Mouse (Mus musculus) forebrain, embryonic 12.5 days (tissue): ENCODE results near the gene Pagr1a. TPM values are rescaled to one million over a fixed set of nuclear protein-coding genes. Genes with fewer than 3 reads are reported as not detected.
A peak's percentile ranks its signal among the peaks of the same experiment; 100 is the strongest.

ENCODE experiments used
- ATAC-seq: fragments of 200-750 bp; cut with Nextera tagmentation; 2 replicates; pipeline ENCODE4 v1.8.0; 2017; ENCODE audit warnings: moderate TSS enrichment; ENCODE audit not compliant: low FRiP score
- H3K27ac ChIP-seq: fragments of 300-500 bp; sonication (generic); 2 replicates; pipeline ENCODE4 v1.5.1; 2016; ENCODE audit warnings: mild to moderate bottlenecking
- H3K27me3 ChIP-seq: fragments of 300-500 bp; sonication (generic); 2 replicates; pipeline ENCODE4 v1.6.1; 2016; ENCODE audit warnings: mild to moderate bottlenecking
- H3K36me3 ChIP-seq: fragments of 300-500 bp; sonication (generic); replicated peaks from 2 replicates; pipeline ENCODE4 v1.6.1; 2016; ENCODE audit warnings: mild to moderate bottlenecking
- H3K4me1 ChIP-seq: fragments of 300-500 bp; sonication (generic); 2 replicates; pipeline ENCODE4 v1.6.1; 2016
- H3K4me2 ChIP-seq: fragments of 300-500 bp; sonication (generic); 2 replicates; pipeline ENCODE4 v1.6.1; 2016; ENCODE audit warnings: mild to moderate bottlenecking, moderate library complexity
- H3K4me3 ChIP-seq: fragments of 300-500 bp; sonication (generic); replicated peaks from 2 replicates; pipeline ENCODE4 v1.5.1; 2016; ENCODE audit warnings: mild to moderate bottlenecking
- H3K9ac ChIP-seq: fragments of 300-500 bp; sonication (generic); 2 replicates; pipeline ENCODE4 v1.6.1; 2016; ENCODE audit warnings: mild to moderate bottlenecking
- H3K9me3 ChIP-seq: fragments of 300-500 bp; sonication (generic); 2 replicates; pipeline ENCODE4 v1.6.1; 2016
- WGBS: fragments of 180-500 bp; shearing (Covaris S2); methylation state at CpG from one replicate; pipeline ENCODE4 v1.1.7; 2016; 5-methylcytosine and 5-hydroxymethylcytosine counted together
- polyA plus RNA-seq: library from polyadenylated mRNA; unstranded; fragments of >200 nt; fragmentation: Nextera tagmentation; extraction: Ambion mirVana; gene quantifications from 2 replicates; pipeline ENCODE4 v1.2.1, GENCODE M21; 2016

The Pagr1a gene
- polyA plus RNA-seq, result 51.4 and 66.8 TPM in 2 replicates

GRCm38 (mm10) chr7:127016971-127017949 is at the start of gene Pagr1a:
Gene Pagr1a (minus strand): TSS chr7:127017352.
- Histone ChIP-seq H3K27me3 (no peaks in the 10 kb centered on the region), H3K36me3 (peaks cover 43% of the 10 kb centered on the region), H3K27ac (peak within 1 kb of the TSS; percentile 96), H3K9me3 (no peaks in the 10 kb centered on the region), H3K4me2 (peak within 1 kb of the TSS; percentile 92), H3K9ac (peak within 1 kb of the TSS; percentile 94), H3K4me1 (peaks cover 71% of the 10 kb centered on the region), H3K4me3 (peak within 1 kb of the TSS; percentile 64)
- WGBS, result 3% methylated on average over 39 of the region's 39 CpGs
- peak; percentile 84 for ATAC-seq

- Histone ChIP-seq H3K4me3 (no peak overlapping the region), H3K4me1 (no peaks in the 10 kb centered on the region), H3K27ac (no peak overlapping the region), H3K27me3 (no peaks in the 10 kb centered on the region), H3K9me3 (no peaks in the 10 kb centered on the region), H3K36me3 (no peaks in the 10 kb centered on the region), H3K4me2 (no peak overlapping the region), H3K9ac (no peak overlapping the region)
- no peak for ATAC-seq
- 77% methylated on average over 4 of the region's 4 CpGs for WGBS
Measured at GRCm38 (mm10) chr7:127066317-127066716, 49.2 kb upstream of the Pagr1a start.

GRCm38 (mm10) chr7:127065538-127065937 is 48.4 kb upstream of the Pagr1a start:
- Histone ChIP-seq H3K27ac (no peak overlapping the region), H3K27me3 (no peaks in the 10 kb centered on the region), H3K9me3 (no peaks in the 10 kb centered on the region), H3K4me1 (no peaks in the 10 kb centered on the region), H3K36me3 (no peaks in the 10 kb centered on the region), H3K4me2 (no peak overlapping the region), H3K9ac (no peak overlapping the region), H3K4me3 (no peak overlapping the region)
- ATAC-seq, result no peak
- 89% methylated on average over 6 of the region's 6 CpGs for WGBS

GRCm38 (mm10) chr7:127055026-127055585 is 38.0 kb upstream of the Pagr1a start:
- no peaks in the 10 kb centered on the region for H3K9me3 ChIP-seq
- H3K4me1 ChIP-seq, result no peaks in the 10 kb centered on the region
- H3K27me3 ChIP-seq, result no peaks in the 10 kb centered on the region
- H3K4me3 ChIP-seq, result no peak overlapping the region
- H3K4me2 ChIP-seq, result no peak overlapping the region
- H3K9ac ChIP-seq, result no peak overlapping the region
- no peak overlapping the region for H3K27ac ChIP-seq
- WGBS, result 78% methylated on average over 5 of the region's 5 CpGs
- H3K36me3 ChIP-seq, result no peaks in the 10 kb centered on the region
- no peak for ATAC-seq

GRCm38 (mm10) chr7:127041851-127042672 is 24.9 kb upstream of the Pagr1a start, which contains the start of gene Kif22:
Gene Kif22 (minus strand): TSS chr7:127042471.
- H3K36me3 ChIP-seq, result peaks cover 21% of the 10 kb centered on the region
- peak within 1 kb of the TSS; percentile 94 for H3K9ac ChIP-seq
- H3K27me3 ChIP-seq, result no peaks in the 10 kb centered on the region
- H3K4me1 ChIP-seq, result peaks cover 23% of the 10 kb centered on the region
- H3K4me2 ChIP-seq, result peak within 1 kb of the TSS; percentile 81
- ATAC-seq, result peak; percentile 89
- peak within 1 kb of the TSS; percentile 92 for H3K4me3 ChIP-seq
- H3K27ac ChIP-seq, result peak within 1 kb of the TSS; percentile 80
- H3K9me3 ChIP-seq, result no peaks in the 10 kb centered on the region
- WGBS, result under 1% methylated on average over 53 of the region's 53 CpGs

GRCm38 (mm10) chr7:127031244-127031643 is 14.1 kb upstream of the Pagr1a start:
- H3K4me1 ChIP-seq, result peaks cover 9% of the 10 kb centered on the region
- H3K9me3 ChIP-seq, result no peaks in the 10 kb centered on the region
- no peak for ATAC-seq
- no peak overlapping the region for H3K9ac ChIP-seq
- no peaks in the 10 kb centered on the region for H3K27me3 ChIP-seq
- H3K4me2 ChIP-seq, result no peak overlapping the region
- WGBS, result 91% methylated on average over 1 of the region's 1 CpGs
- no peak overlapping the region for H3K4me3 ChIP-seq
- peaks cover 81% of the 10 kb centered on the region for H3K36me3 ChIP-seq
- no peak overlapping the region for H3K27ac ChIP-seq

GRCm38 (mm10) chr7:127030172-127030571 is 13.0 kb upstream of the Pagr1a start:
- WGBS, result 97% methylated on average over 1 of the region's 1 CpGs
- no peak overlapping the region for H3K4me2 ChIP-seq
- no peak for ATAC-seq
- H3K36me3 ChIP-seq, result peaks cover 72% of the 10 kb centered on the region
- H3K4me3 ChIP-seq, result no peak overlapping the region
- no peaks in the 10 kb centered on the region for H3K27me3 ChIP-seq
- H3K4me1 ChIP-seq, result peaks cover 9% of the 10 kb centered on the region
- no peaks in the 10 kb centered on the region for H3K9me3 ChIP-seq
- H3K9ac ChIP-seq, result no peak overlapping the region
- H3K27ac ChIP-seq, result no peak overlapping the region

- H3K4me2 ChIP-seq, result peak overlapping the region; percentile 90
- H3K9ac ChIP-seq, result peak overlapping the region; percentile 100
- 66% methylated on average over 8 of the region's 8 CpGs for WGBS
- peak overlapping the region; percentile 98 for H3K4me3 ChIP-seq
- H3K27me3 ChIP-seq, result no peaks in the 10 kb centered on the region
- H3K27ac ChIP-seq, result peak overlapping the region; percentile 100
- no peaks in the 10 kb centered on the region for H3K9me3 ChIP-seq
- peaks cover 31% of the 10 kb centered on the region for H3K4me1 ChIP-seq
- ATAC-seq, result no peak; the same call in 1 of the 2 replicates
- H3K36me3 ChIP-seq, result peaks cover 71% of the 10 kb centered on the region
Measured at GRCm38 (mm10) chr7:127027885-127028284, 10.7 kb upstream of the Pagr1a start.

GRCm38 (mm10) chr7:127026984-127027726 is 10.0 kb upstream of the Pagr1a start, which contains the start of gene Maz:
Gene Maz (minus strand): TSS chr7:127027037.
- peak within 1 kb of the TSS; percentile 98 for H3K4me3 ChIP-seq
- H3K4me1 ChIP-seq, result peaks cover 39% of the 10 kb centered on the region
- peak; percentile 93 for ATAC-seq
- under 1% methylated on average over 44 of the region's 63 CpGs for WGBS
- peaks cover 71% of the 10 kb centered on the region for H3K36me3 ChIP-seq
- peak within 1 kb of the TSS; percentile 100 for H3K27ac ChIP-seq
- peak within 1 kb of the TSS; percentile 100 for H3K9ac ChIP-seq
- H3K27me3 ChIP-seq, result no peaks in the 10 kb centered on the region
- H3K9me3 ChIP-seq, result no peaks in the 10 kb centered on the region
- H3K4me2 ChIP-seq, result peak within 1 kb of the TSS; percentile 90

- H3K36me3 ChIP-seq, result peaks cover 71% of the 10 kb centered on the region
Measured at GRCm38 (mm10) chr7:127026616-127026983, 9.4 kb upstream of the Pagr1a start.

GRCm38 (mm10) chr7:127026161-127026600 is 9.0 kb upstream of the Pagr1a start:
- Histone ChIP-seq H3K36me3 (peaks cover 66% of the 10 kb centered on the region), H3K4me1 (peaks cover 48% of the 10 kb centered on the region)

More at GRCm38 (mm10) chr7:127026616-127026983, 9.4 kb upstream of the Pagr1a start:
- 3% methylated on average over 16 of the region's 48 CpGs for WGBS
- Histone ChIP-seq H3K27me3 (no peaks in the 10 kb centered on the region), H3K27ac (peak overlapping the region; percentile 100), H3K4me2 (peak overlapping the region; percentile 90), H3K9ac (peak overlapping the region; percentile 100), H3K4me3 (peak overlapping the region; percentile 98), H3K4me1 (peaks cover 44% of the 10 kb centered on the region), H3K9me3 (no peaks in the 10 kb centered on the region)
- no peak for ATAC-seq

More at GRCm38 (mm10) chr7:127026161-127026600, 9.0 kb upstream of the Pagr1a start:
- ATAC-seq, result peak; percentile 24
- Histone ChIP-seq H3K9me3 (no peaks in the 10 kb centered on the region), H3K27ac (peak overlapping the region; percentile 100), H3K4me2 (peak overlapping the region; percentile 90), H3K4me3 (peak overlapping the region; percentile 98), H3K27me3 (no peaks in the 10 kb centered on the region), H3K9ac (peak overlapping the region; percentile 100)
- under 1% methylated on average over 15 of the region's 48 CpGs for WGBS
